Mouse (Mus musculus) retina, postnatal 1 day (tissue): Measurements from ENCODE around the gene Cobl.

ENCODE experiments used
- DNase-seq: peaks from one replicate; pipeline ENCODE4 v3.0.0-alpha.2; 2012

Gene Cobl

DNA sequence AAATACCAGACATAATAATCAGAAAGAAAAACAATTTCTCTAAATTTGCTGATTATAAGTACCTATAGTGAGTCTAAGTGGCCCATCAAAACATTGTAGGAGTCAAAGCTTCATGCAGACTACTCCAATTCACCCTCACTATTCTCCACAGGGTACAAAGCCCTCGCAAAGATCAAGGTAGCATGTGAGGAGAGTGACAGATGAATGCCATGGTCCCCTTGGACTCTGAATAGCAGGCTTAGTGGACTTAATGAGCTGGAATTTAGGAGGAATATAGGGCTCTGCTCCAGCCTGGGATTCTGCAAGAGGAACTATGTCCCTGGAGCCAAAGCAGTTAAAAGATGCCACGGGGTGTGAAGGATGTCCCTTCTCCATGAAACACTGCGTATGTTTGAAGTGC is 88.1 kb downstream of the Cobl start:
- no peak for DNase-seq

GRCm38 (mm10) chr11:12373106-12374098 is 91.4 kb downstream of the Cobl start:
- peak; percentile 83 for DNase-seq

GRCm38 (mm10) chr11:12370957-12371356 is 93.8 kb downstream of the Cobl start:
- peak; percentile 73 for DNase-seq

- peak; percentile 47 for DNase-seq
These were observed 97.2 kb downstream of the Cobl start for GRCm38 (mm10) chr11:12367426-12368178.

- peak; percentile 73 for DNase-seq
These were observed 105.3 kb downstream of the Cobl start for GRCm38 (mm10) chr11:12359336-12360000.

GRCm38 (mm10) chr11:12358602-12359001 is 106.2 kb downstream of the Cobl start:
- no peak for DNase-seq

GRCm38 (mm10) chr11:12355681-12356080 is 109.1 kb downstream of the Cobl start:
- no peak for DNase-seq

GRCm38 (mm10) chr11:12350986-12351546 is 113.7 kb downstream of the Cobl start:
- DNase-seq = no peak

DNA sequence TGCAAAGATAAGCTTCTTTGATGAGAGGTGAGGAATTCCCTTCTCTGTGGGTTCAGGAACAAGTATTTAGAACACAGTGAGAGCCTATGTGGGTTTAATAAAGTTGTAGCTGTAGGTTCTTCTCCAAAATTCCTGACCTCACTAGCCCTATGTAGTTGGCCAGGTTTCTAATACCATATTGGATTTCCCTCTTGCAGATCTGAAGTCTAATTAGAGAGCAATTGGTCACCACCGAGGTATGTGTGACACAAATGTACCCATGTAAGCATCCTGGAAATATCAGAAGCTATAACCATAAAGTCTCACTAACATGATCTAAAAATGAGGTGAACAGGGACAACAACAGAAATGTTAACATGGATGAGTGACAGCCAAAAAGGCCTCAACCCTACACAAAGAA is 114.7 kb downstream of the Cobl start:
- DNase-seq = no peak

GRCm38 (mm10) chr11:12346486-12346885 is 118.3 kb downstream of the Cobl start:
- no peak for DNase-seq

DNA sequence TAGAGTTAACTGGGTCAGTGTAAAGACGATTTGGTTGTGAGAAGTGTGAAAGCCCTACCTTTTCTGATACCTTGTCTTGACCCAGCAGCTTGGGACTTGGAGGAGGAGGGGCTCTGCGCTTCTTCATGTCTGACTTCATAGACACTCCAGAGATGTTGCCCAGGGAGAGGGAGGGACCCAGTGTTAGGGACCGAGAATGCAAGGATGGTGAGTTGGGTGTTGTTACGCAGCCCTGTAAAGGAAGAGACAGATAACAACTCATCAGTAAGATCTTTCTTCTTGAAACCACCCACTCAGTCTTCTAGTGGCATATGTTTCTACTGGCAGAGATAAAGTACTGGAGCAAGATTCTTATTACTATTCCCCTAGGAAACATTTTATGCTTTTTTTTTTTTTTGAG is 121.1 kb downstream of the Cobl start:
- DNase-seq = no peak

GRCm38 (mm10) chr11:12340697-12341096 is 124.1 kb downstream of the Cobl start:
- DNase-seq = no peak

DNA sequence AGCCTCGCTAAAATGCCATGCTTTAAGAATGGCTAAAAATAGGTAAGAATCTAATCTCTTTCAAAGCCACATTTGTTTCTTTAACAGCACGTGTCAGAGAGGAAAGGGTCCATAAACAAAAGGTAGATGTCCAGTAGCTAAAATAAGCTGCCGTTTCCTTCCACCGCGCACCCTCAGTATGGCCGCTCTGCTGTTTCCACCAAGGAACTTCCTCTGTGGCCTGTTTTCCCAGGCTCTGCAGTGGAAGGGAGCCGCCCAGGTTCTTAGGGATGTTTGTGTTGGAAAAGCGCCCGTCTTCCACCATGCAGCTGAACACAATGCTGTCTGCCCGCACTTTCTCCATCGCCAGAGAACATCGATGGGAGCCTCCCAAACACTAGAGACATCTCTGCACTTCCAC is 128.6 kb downstream of the Cobl start:
- no peak for DNase-seq

DNA sequence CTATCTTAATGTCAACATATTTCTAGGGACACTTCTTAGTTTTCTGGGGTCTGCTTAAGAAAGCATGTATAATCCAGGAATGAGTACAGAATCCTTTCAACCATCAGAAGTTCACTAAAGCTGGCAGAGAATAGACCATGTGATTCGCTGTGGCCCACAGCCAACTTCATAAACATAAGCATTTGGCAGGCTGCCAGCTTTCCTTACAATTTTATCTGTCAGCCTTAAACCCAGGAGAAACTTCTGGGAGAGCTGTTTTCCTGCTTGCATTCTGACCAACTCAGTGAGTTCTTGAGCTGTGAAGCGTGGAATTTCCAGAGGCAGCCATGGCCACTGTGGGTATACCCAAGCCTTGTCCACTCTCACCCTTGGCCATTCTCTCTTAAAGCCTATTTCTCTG is 132.8 kb downstream of the Cobl start:
- peak; percentile 76 for DNase-seq

GRCm38 (mm10) chr11:12321445-12321844 is 143.3 kb downstream of the Cobl start:
- peak; percentile 3 for DNase-seq

DNA sequence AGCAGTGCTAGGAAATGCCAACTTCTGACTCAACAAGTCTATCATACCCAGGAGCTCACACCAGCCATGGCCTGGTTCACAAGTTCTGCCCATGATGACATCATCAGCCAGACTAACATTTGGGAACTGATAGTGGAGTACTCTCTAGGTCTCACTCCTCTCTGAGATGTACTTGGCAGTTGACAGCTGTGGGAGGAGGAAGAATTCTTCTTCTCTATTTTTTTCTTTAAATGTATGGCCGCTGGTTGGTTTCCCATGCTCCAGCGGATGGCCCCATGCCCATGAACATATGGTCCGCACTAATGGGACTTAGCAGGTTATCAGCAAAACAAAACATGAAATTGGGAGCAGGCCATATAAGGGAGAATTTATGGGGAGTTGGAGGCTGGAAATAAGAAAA is 145.4 kb downstream of the Cobl start:
- DNase-seq = no peak

GRCm38 (mm10) chr11:12315670-12316069 is 149.1 kb downstream of the Cobl start:
- no peak for DNase-seq

DNA sequence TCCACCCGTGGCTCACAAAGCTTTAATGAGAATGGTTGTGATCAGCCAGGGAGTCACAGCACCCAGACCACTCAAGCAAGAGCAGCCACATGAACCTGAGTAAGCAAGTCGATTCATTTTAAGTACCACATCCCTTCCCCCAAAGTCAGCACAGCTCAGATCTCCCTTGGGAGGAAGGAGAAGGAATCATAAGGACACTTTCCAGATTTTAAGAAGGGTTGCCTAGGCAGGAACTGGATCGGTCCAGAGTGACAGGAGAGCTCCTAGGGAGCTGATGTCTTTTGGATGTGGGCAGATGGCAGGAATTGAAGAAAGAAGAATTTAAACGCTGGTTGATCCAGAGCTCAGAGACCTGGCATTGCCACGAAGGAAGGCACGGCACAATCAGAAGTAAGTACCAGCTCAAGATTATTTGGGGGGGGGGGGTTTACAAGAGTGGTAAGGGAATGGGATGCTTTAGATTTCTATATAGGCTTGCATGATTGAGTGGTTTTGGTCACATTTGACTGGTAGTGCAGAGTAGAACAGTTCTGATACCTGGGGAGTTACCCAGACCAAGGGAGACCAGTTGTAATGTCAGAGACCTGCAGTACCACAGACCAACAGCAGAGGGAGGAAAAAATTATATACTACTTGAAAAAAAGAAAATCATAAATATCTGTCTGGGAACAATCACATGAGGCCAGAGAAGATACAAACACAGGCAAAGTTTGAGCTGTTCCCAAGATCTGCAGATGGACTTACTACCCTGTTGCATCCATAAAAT is 150.3 kb downstream of the Cobl start:
- peak; percentile 54 for DNase-seq

GRCm38 (mm10) chr11:12311419-12311818 is 153.3 kb downstream of the Cobl start:
- DNase-seq = no peak

- DNase-seq = peak; percentile 21
These were observed 155.2 kb downstream of the Cobl start for GRCm38 (mm10) chr11:12309423-12310023.

GRCm38 (mm10) chr11:12304879-12305278 is 159.9 kb downstream of the Cobl start:
- DNase-seq = no peak
